Comparison of ENCODE assay signal across 27 mouse cellular contexts in the genomic region with DNA sequence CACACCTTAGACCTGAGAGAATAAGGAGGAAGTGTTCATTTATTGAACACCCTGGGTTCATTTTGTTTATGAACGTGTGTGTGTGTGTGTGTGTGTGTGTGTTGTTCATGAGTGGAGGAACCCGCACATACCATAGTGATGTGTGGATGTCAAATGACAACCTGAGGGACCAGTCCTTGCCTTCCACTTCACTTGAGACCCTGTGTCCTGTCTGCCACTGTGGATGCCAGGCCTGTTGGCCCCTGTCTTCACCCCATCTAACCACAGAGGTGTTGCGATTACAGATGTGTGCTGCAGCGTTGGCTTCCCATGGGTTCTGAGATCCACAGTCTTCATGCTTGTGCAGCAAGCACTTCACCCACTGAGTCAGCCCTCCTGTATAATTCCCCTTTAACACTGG. TPM values are rescaled to one million over a fixed set of nuclear protein-coding genes. Genes with fewer than 3 reads are reported as not detected.
A peak's percentile ranks its signal among the peaks of the same experiment; 100 is the strongest.
DNase-seq lines count a peak whose midpoint lies in the region; ATAC-seq and TF ChIP-seq lines count a peak whose summit lies in the region.
"Had no signal": no experiment of that assay in that cellular context is flagged by ENCODE, and none has a peak within 500 bp of the region (broad histone marks: within the 10 kb centered on the region; RNA-seq: fewer than 3 reads in every experiment).

No protein-coding gene starts in this region.

- no peak for TF ChIP-seq CTCF in stomach, postnatal 0 days (IDR thresholded peaks at IDR 0.05; ENCODE audit: low read depth)

- H3K4me3 ChIP-seq in liver, embryonic 11.5 days (ENCODE audit: low read depth, low read length), result no peak overlapping the region
- no peak overlapping the region for H3K4me3 ChIP-seq in liver, embryonic 16.5 days (ENCODE audit: low read depth, low read length)
- H3K4me3 ChIP-seq in stomach, postnatal 0 days (ENCODE audit: low read depth, low read length), result no peak overlapping the region
- no peak overlapping the region for H3K4me3 ChIP-seq in hindbrain, embryonic 13.5 days
- H3K4me3 ChIP-seq: forebrain, embryonic 10.5 days; forebrain, embryonic 13.5 days; heart, embryonic 12.5 days; heart, embryonic 15.5 days had no signal

- WGBS in liver, embryonic 11.5 days, result 91% methylated on average over 4 of the region's 4 CpGs
- 84% methylated on average over 4 of the region's 4 CpGs for WGBS in liver, embryonic 16.5 days (ENCODE audit: insufficient replicate concordance)
- 95% methylated on average over 4 of the region's 4 CpGs for WGBS in stomach, postnatal 0 days
- WGBS in hindbrain, embryonic 13.5 days, result 96% methylated on average over 4 of the region's 4 CpGs

- DNase-seq in heart, adult 11 months, result peak; percentile 89
- no peak for DNase-seq in heart, postnatal 14 days
- DNase-seq in liver, embryonic 11.5 days (ENCODE audit: low spot score), result no peak
- DNase-seq in liver, result no peak
- DNase-seq in stomach, postnatal 0 days (ENCODE audit: low spot score), result no peak
- DNase-seq in lung, postnatal 10 days, result no peak
- DNase-seq: adrenal gland, adult 8-10 months; cerebellum, adult 11-12 months; cerebellum, adult 8-10 months; cerebellum, postnatal 14 days; gastrocnemius, postnatal 10 days; gastrocnemius, postnatal 36 days; heart, postnatal 10 days had no signal

- no peak for TF ChIP-seq EP300 in stomach, postnatal 0 days (optimal IDR thresholded peaks at IDR 0.05)

- ATAC-seq in liver, embryonic 11.5 days (replicated peaks; ENCODE audit: low FRiP score), result no peak
- no peak for ATAC-seq in liver, embryonic 16.5 days (ENCODE audit: low read depth)
- peak; percentile 23; the same call in 1 of the 2 replicates for ATAC-seq in stomach, postnatal 0 days (ENCODE audit: low FRiP score, low TSS enrichment)
- ATAC-seq in hindbrain, embryonic 13.5 days (ENCODE audit: low FRiP score), result no peak
- ATAC-seq: activated CD4-positive, CD25-positive, alpha-beta regulatory T cell, adult 4 months; forebrain, embryonic 13.5 days; forebrain, embryonic 16.5 days; hindbrain, postnatal 0 days; inflammation-experienced regulatory T-cells, adult 6 months had no signal

- H3K4me2 ChIP-seq in liver, embryonic 11.5 days, result peak overlapping the region; percentile 27; the same call in 1 of the 2 replicates
- H3K4me2 ChIP-seq in liver, embryonic 16.5 days (ENCODE audit: low read depth, low read length), result peak overlapping the region; percentile 58; the same call in 1 of the 2 replicates
- H3K4me2 ChIP-seq in stomach, postnatal 0 days (replicated peaks; ENCODE audit: low read depth), result no peak overlapping the region
- no peak overlapping the region for H3K4me2 ChIP-seq in hindbrain, embryonic 13.5 days
- H3K4me2 ChIP-seq: forebrain, embryonic 13.5 days; heart, embryonic 12.5 days; heart, embryonic 15.5 days; hindbrain, embryonic 14.5 days had no signal

- peaks cover 25% of the 10 kb centered on the region for H3K4me1 ChIP-seq in liver, embryonic 11.5 days (replicated peaks; ENCODE audit: control insufficient read depth, insufficient read depth, low read length)
- H3K4me1 ChIP-seq in liver, embryonic 16.5 days (ENCODE audit: control insufficient read depth, low read depth, low read length), result peaks cover 28% of the 10 kb centered on the region
- H3K4me1 ChIP-seq in stomach, postnatal 0 days (replicated peaks; ENCODE audit: control insufficient read depth, insufficient read depth), result no peaks in the 10 kb centered on the region
- H3K4me1 ChIP-seq in hindbrain, embryonic 13.5 days (replicated peaks), result no peaks in the 10 kb centered on the region
- H3K4me1 ChIP-seq: forebrain, embryonic 10.5 days; forebrain, embryonic 13.5 days had no signal

- intact Hi-C loops in heart, postnatal 14 days (cut with DNase I), result no loop called here

- H3K36me3 ChIP-seq in liver, embryonic 11.5 days (ENCODE audit: control insufficient read depth, insufficient read depth, low read length), result no peaks in the 10 kb centered on the region
- no peaks in the 10 kb centered on the region for H3K36me3 ChIP-seq in liver, embryonic 16.5 days (ENCODE audit: control insufficient read depth, insufficient read depth)
- no peaks in the 10 kb centered on the region for H3K36me3 ChIP-seq in stomach, postnatal 0 days (ENCODE audit: control insufficient read depth, insufficient read depth, low read length)
- H3K36me3 ChIP-seq in hindbrain, embryonic 13.5 days, result no peaks in the 10 kb centered on the region
- H3K36me3 ChIP-seq: forebrain, embryonic 10.5 days; heart, embryonic 12.5 days; heart, embryonic 15.5 days had no signal

- H3K27ac ChIP-seq in liver, embryonic 11.5 days (ENCODE audit: low read depth, low read length), result peak overlapping the region; percentile 38; the same call in 1 of the 2 replicates
- H3K27ac ChIP-seq in liver, embryonic 16.5 days (ENCODE audit: low read length), result peak overlapping the region; percentile 58; the same call in 1 of the 2 replicates
- H3K27ac ChIP-seq in stomach, postnatal 0 days (replicated peaks), result no peak overlapping the region
- H3K27ac ChIP-seq in hindbrain, embryonic 13.5 days, result no peak overlapping the region
- H3K27ac ChIP-seq: forebrain, embryonic 10.5 days; forebrain, embryonic 13.5 days; heart, embryonic 15.5 days; hindbrain, embryonic 14.5 days; hindbrain, postnatal 0 days had no signal

- no peaks in the 10 kb centered on the region for H3K27me3 ChIP-seq in liver, embryonic 11.5 days (replicated peaks; ENCODE audit: control insufficient read depth, insufficient read depth, low read length)
- no peaks in the 10 kb centered on the region for H3K27me3 ChIP-seq in liver, embryonic 16.5 days (ENCODE audit: control insufficient read depth, insufficient read depth, low read depth, low read length)
- no peaks in the 10 kb centered on the region for H3K27me3 ChIP-seq in stomach, postnatal 0 days (ENCODE audit: control insufficient read depth, insufficient read depth, low read length)
- no peaks in the 10 kb centered on the region for H3K27me3 ChIP-seq in hindbrain, embryonic 13.5 days
- H3K27me3 ChIP-seq: forebrain, embryonic 13.5 days; heart, embryonic 12.5 days; heart, embryonic 15.5 days had no signal

- H3K9me3 ChIP-seq in liver, embryonic 11.5 days (ENCODE audit: control insufficient read depth, low read length), result no peaks in the 10 kb centered on the region
- H3K9me3 ChIP-seq in liver, embryonic 16.5 days (replicated peaks; ENCODE audit: control insufficient read depth, low read length), result no peaks in the 10 kb centered on the region
- no peaks in the 10 kb centered on the region for H3K9me3 ChIP-seq in stomach, postnatal 0 days (ENCODE audit: control insufficient read depth, low read length)
- no peaks in the 10 kb centered on the region for H3K9me3 ChIP-seq in hindbrain, embryonic 13.5 days
- H3K9me3 ChIP-seq: forebrain, embryonic 10.5 days; forebrain, embryonic 13.5 days; heart, embryonic 12.5 days; heart, embryonic 15.5 days had no signal

- H3K9ac ChIP-seq in liver, embryonic 11.5 days (ENCODE audit: low read depth, low read length), result no peak overlapping the region
- 0 out of 2 replicates have a peak overlapping the region, but pooled peaks have one; percentile 11 for H3K9ac ChIP-seq in liver, embryonic 16.5 days (ENCODE audit: low read depth, low read length)
- H3K9ac ChIP-seq in stomach, postnatal 0 days (ENCODE audit: low read length), result no peak overlapping the region
- no peak overlapping the region for H3K9ac ChIP-seq in hindbrain, embryonic 13.5 days
- H3K9ac ChIP-seq: forebrain, embryonic 13.5 days; heart, embryonic 12.5 days; heart, embryonic 15.5 days; hindbrain, embryonic 14.5 days had no signal

RNA-seq across cellular contexts. Expression of gene Lyve1, which starts 50.7 kb away (rescaled TPM):
- total RNA-seq in heart, postnatal 14 days (2021), result 10 to 100 TPM; 21.5 to 22.8 TPM
- 25.7 and 26.9 TPM in 2 replicates for polyA plus RNA-seq in liver, embryonic 11.5 days (2014; fragmentation: Nextera tagmentation; extraction: Ambion mirVana)
- 24.3 and 26.4 TPM in 2 replicates for polyA plus RNA-seq in liver, embryonic 16.5 days (2015; fragmentation: Nextera tagmentation; extraction: Ambion mirVana)
- polyA plus RNA-seq in stomach, postnatal 0 days (2015; fragmentation: Nextera tagmentation; extraction: Ambion mirVana), result 9.2 and 11.5 TPM in 2 replicates
- polyA plus RNA-seq in hindbrain, embryonic 13.5 days (2015; fragmentation: Nextera tagmentation; extraction: Ambion mirVana), result 6.8 and 6.9 TPM in 2 replicates
- total RNA-seq: ES-E14; granulocyte monocyte progenitor cell, adult 5-6 weeks; hematopoietic stem cell, adult 5-6 weeks had no signal
- polyA plus RNA-seq: activated CD4-positive, CD25-positive, alpha-beta regulatory T cell, adult 4 months; inflammation-experienced regulatory T-cells, adult 6 months had no signal

Comparison
In these comparisons a context has a peak if more than half of its experiments do, and no peak if none do; other contexts are left out.
1. H3K27ac ChIP-seq: peak in liver, embryonic 11.5 days (single experiment) and liver, embryonic 16.5 days (single experiment); none in stomach, postnatal 0 days (single experiment) and hindbrain, embryonic 13.5 days (single experiment).
2. H3K4me2 ChIP-seq: peak in liver, embryonic 11.5 days (single experiment) and liver, embryonic 16.5 days (single experiment); none in stomach, postnatal 0 days (single experiment) and hindbrain, embryonic 13.5 days (single experiment).